Mouse (Mus musculus) kidney, postnatal 10 days (tissue): ENCODE results near the gene Zfp763.
"Not testable (repeated sequence)": the region's sequence is repeated elsewhere in the genome, so short reads cannot be mapped to it uniquely, and the experiment has no call there.

Experiments
- DNase-seq: peaks from one replicate; pipeline ENCODE4 v3.0.0; 2021; ENCODE audit warnings: mixed read lengths

The Zfp763 gene

GRCm38 (mm10) chr17:33032900-33033891 lies at the start of gene Zfp763:
Zfp763 (minus strand) TSS chr17:33033402.
- DNase-seq, result peak; percentile 86

DNA sequence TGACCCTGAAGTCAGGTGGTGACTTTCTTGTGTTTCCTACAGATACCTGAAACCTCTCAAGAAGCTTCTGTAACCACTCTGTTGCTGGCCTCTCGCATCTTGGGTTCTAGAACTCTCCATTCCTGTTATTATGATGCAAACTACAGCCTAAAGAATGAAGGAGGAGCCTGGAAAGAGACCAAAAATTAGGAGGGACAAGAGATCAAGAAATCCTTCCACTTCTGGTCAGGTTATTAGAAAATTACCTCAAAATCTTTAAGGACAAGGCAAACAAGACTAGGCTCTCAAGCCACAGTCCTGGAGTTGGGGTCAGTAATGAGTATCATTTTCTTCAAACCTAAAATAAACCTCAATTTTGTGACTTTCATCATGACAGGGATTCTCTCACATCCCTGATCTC lies 34.8 kb upstream of the Zfp763 start, which contains the start of gene 4921501E09Rik:
Gene 4921501E09Rik, minus strand, starts transcription at position 101 of the 400 bp plus-strand sequence.
- no peak for DNase-seq

- DNase-seq, result no peak
Measured at GRCm38 (mm10) chr17:33063001-33063400, 29.8 kb upstream of the Zfp763 start.

DNA sequence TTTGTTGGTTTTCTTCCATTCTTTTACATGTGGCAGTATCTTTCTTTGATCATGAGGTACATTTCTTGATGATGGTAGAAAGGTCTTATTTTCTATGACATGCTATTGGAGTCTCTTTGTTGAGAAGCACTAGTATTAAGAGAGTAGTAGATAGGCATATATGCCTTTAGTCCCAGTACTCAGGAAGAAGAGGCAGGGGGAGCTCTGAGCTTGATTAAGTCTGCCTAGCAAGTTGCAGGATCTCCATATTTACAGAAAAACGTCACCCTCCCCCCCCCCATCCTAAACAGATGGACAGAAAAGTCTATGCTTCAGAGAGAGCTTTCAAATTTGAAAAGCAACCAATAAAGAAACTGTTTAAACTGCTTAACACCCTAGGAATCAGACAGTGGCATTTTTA lies 25.6 kb upstream of the Zfp763 start:
- no peak for DNase-seq

DNA sequence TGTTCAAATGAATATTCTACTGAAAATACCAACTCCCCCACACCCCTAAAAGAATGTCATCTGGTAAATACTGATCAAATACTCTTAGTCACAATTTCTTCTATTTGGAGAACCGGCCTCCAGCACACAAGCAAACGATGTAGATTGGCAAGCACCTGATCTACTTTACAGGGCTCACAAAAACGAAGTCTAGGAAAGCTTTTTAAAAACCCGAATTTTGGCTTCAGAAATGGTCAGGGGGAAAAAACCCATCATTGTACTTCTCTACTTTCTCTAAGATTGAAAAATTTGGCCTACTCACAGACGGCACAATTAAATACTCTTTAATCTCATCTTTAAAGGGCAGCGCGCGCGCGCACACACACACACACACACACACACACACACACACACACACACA lies 826 bp downstream of the Zfp763 start:
- DNase-seq, result no peak

GRCm38 (mm10) chr17:33020434-33020833 lies 12.8 kb downstream of the Zfp763 start:
- not testable (repeated sequence) for DNase-seq

- no peak for DNase-seq
Measured at GRCm38 (mm10) chr17:33008337-33008736, 24.9 kb downstream of the Zfp763 start.

DNA sequence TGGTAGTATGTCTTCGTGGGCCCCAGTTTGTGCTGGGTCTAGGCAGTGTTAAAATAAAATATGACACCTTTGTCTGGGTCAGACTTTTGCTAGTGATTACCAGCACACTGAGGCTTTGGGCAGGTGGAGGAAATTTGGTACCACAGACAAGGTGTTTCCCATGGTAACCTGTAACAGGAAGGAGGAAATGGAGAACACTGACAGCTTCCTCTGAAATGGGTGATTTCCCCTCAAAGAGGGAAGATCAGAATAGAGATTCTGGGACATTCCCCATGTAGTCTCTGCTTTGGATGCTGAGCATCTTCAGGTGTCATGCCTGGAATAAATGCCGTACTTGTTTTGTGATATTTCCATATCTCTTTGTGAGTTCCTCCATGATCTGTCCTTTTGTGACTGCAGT lies 34.7 kb downstream of the Zfp763 start:
- DNase-seq, result no peak

- DNase-seq, result peak; percentile 89
Measured at GRCm38 (mm10) chr17:32992699-32993474, 40.3 kb downstream of the Zfp763 start, which contains the start of gene Zfp952. Zfp952 (plus strand) TSS chr17:32993129.

GRCm38 (mm10) chr17:32991965-32992698 lies 41.1 kb downstream of the Zfp763 start:
- peak; percentile 22 for DNase-seq

- DNase-seq, result no peak
Measured at GRCm38 (mm10) chr17:32986301-32986700, 46.9 kb downstream of the Zfp763 start.

DNA sequence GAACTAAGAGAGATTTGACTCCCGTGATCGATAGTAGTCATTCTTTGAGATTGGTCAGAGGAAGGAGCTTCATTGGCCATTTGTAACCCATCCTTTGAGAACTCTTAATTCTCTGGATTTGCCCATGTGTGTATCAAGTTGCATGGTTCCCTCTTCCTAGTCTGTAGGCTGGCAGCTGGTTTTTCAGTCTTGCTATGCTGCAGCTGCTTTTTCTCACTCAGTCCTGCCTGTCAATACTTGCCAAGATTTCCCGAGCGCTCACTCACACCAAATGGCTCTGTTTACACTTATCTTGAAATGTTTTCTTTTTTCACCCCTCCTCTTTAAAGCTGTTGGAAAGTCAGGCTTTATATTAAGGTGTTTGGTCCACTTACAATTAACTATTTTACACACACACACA lies 51.8 kb downstream of the Zfp763 start:
- DNase-seq, result no peak
